Mouse (Mus musculus): ENCODE measurements around the gene Wfdc3.

DNA sequence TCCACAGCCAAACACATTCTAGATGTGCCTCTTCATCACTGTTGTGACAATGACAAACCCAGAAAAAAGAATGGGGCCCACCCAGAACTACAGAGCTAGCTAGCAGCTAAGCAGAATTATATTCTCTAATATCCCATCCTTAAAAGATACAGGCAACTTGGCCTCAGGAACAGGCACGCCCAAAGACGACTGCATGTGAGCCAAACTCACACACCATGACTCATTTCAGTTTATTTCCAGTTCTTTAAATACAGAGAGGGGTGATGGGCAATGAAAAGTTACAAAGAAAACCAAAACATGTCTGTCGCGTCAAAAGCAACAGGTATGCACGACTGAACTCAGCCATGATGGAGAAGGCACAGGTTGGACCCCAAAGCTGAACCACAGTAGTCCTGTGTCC, 10.3 kb downstream of the Wfdc3 start:
- TF ChIP-seq CTCF (IDR thresholded peaks at IDR 0.05; ENCODE audit: low read depth, low read length) (no peak), POLR2A (IDR thresholded peaks at IDR 0.05; ENCODE audit: insufficient read depth, low read length) (no peak), EP300 (IDR thresholded peaks at IDR 0.05; ENCODE audit: insufficient read depth, low read depth, low read length) (no peak)

Measured in ES-Bruce4 (cell line).